Mouse (Mus musculus) midbrain, postnatal 0 days (tissue): ENCODE data around the gene Bbs12. TPM values are rescaled to one million over a fixed set of nuclear protein-coding genes. Genes with fewer than 3 reads are reported as not detected.
A peak's percentile ranks its signal among the peaks of the same experiment; 100 is the strongest.

Source experiments
- ATAC-seq: fragments of 200-750 bp; cut with Nextera tagmentation; 2 replicates; pipeline ENCODE4 v1.8.0; 2017; ENCODE audit warnings: moderate number of reproducible peaks, mild to moderate bottlenecking, moderate TSS enrichment, moderate library complexity; ENCODE audit not compliant: low FRiP score
- DNase-seq: peaks from one replicate; pipeline ENCODE4 v3.0.0-alpha.2; 2015; ENCODE audit warnings: low spot score
- H3K27ac ChIP-seq: fragments of 300-500 bp; sonication (generic); 2 replicates; pipeline ENCODE4 v1.5.1; 2014; ENCODE audit warnings: low read depth, mild to moderate bottlenecking, low read length, mixed read lengths
- H3K27me3 ChIP-seq: fragments of 300-500 bp; sonication (generic); 2 replicates; pipeline ENCODE4 v1.6.1; 2014; ENCODE audit warnings: low read length, control low read depth, mixed read lengths; ENCODE audit not compliant: insufficient read depth
- H3K36me3 ChIP-seq: fragments of 300-500 bp; sonication (generic); 2 replicates; pipeline ENCODE4 v1.6.1; 2014; ENCODE audit warnings: low read length, control low read depth, mixed read lengths; ENCODE audit not compliant: insufficient read depth
- H3K4me1 ChIP-seq: fragments of 300-500 bp; sonication (generic); 2 replicates; pipeline ENCODE4 v1.6.1; 2014; ENCODE audit warnings: mild to moderate bottlenecking, control low read depth, antibody characterized with exemption, low read length, mixed read lengths; ENCODE audit not compliant: insufficient read depth
- H3K4me2 ChIP-seq: fragments of 300-500 bp; sonication (generic); 2 replicates; pipeline ENCODE4 v1.6.1; 2014; ENCODE audit warnings: low read depth, mild to moderate bottlenecking, low read length, mixed read lengths; ENCODE audit not compliant: poor library complexity, severe bottlenecking
- H3K4me3 ChIP-seq: fragments of 300-500 bp; sonication (generic); 2 replicates; pipeline ENCODE4 v1.5.1; 2014; ENCODE audit warnings: low read depth, mild to moderate bottlenecking, low read length, moderate library complexity
- H3K9ac ChIP-seq: fragments of 300-500 bp; sonication (generic); replicated peaks from 2 replicates; pipeline ENCODE4 v1.6.1; 2014; ENCODE audit warnings: mild to moderate bottlenecking, low read length, moderate library complexity, mixed read lengths; ENCODE audit not compliant: poor library complexity, severe bottlenecking
- H3K9me3 ChIP-seq: fragments of 300-500 bp; sonication (generic); 2 replicates; pipeline ENCODE4 v1.6.1; 2016; ENCODE audit warnings: low read length, control low read depth
- CTCF ChIP-seq: IDR thresholded peaks from 2 replicates; pipeline ENCODE4 v1.5.1; 2016; ENCODE audit warnings: antibody characterized with exemption, mild to moderate bottlenecking
- WGBS: fragments of 180-500 bp; shearing (Covaris S2); extraction: QIAGEN DNeasy Blood & Tissue Kit; methylation state at CpG from one replicate; pipeline ENCODE4 v1.1.7; 2014; 5-methylcytosine and 5-hydroxymethylcytosine counted together
- polyA plus RNA-seq: library from polyadenylated mRNA; unstranded; fragments of >200 nt; fragmentation: Nextera tagmentation; extraction: Ambion mirVana; gene quantifications from 2 replicates; pipeline ENCODE4 v1.2.1, GENCODE M21; 2015
- total RNA-seq: library from RNA; depleted of rRNA; stranded (reverse); fragments of >200 nt; gene quantifications from 2 replicates; pipeline ENCODE4 v1.2.3, GENCODE M21; 2014; rRNA removed

Gene Bbs12
- total RNA-seq (2.7 and 6.5 TPM in 2 replicates), polyA plus RNA-seq (3.2 TPM in 2 replicates)

DNA sequence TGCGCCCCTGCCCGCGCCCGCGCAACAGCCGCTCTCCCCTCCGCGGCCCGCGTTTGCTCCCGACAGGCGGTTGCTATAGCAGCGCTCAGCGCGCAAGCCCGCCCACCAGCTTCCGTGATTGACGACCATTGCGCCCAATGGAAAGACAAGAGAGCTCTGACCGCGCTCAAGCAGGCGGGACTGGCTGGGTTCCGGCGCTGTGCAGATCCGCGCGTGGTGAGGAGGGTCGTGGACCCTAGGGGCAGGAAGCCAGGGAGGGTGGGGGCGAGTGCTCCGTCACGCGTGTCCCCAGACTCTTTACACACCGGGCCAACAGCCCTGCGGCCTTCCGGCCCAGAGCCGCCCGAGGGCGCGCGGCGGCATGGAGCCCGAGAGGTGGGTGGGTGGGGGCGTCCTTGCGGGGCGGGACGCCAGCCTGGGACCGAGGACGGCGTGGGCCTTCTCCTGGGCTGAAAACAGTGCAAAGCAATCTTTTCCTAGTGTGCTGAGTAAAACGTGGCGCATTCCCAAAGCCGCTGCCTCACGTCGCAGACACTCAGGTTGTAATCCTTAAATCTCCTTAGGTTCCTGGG, at the start of gene Bbs12, which contains the start of gene Cetn4:
Bbs12 (plus strand) TSS at position 185 of the 572 bp plus-strand sequence.
Cetn4 (minus strand) TSS at position 339 of the 572 bp plus-strand sequence.
- Histone ChIP-seq H3K27ac (peak within 1 kb of the TSS; percentile 65), H3K9me3 (no peaks in the 10 kb centered on the region), H3K4me1 (0 out of 2 replicates have a peak, but pooled peaks cover 4% of the 10 kb centered on the region), H3K27me3 (no peaks in the 10 kb centered on the region), H3K4me3 (peak within 1 kb of the TSS; percentile 53), H3K9ac (peak within 1 kb of the TSS; percentile 70), H3K36me3 (no peaks in the 10 kb centered on the region), H3K4me2 (peak within 1 kb of the TSS; percentile 78)
- under 1% methylated on average over 53 of the region's 54 CpGs for WGBS
- ATAC-seq (peak; percentile 100), DNase-seq (peak; percentile 97)
- no peak for TF ChIP-seq CTCF

DNA sequence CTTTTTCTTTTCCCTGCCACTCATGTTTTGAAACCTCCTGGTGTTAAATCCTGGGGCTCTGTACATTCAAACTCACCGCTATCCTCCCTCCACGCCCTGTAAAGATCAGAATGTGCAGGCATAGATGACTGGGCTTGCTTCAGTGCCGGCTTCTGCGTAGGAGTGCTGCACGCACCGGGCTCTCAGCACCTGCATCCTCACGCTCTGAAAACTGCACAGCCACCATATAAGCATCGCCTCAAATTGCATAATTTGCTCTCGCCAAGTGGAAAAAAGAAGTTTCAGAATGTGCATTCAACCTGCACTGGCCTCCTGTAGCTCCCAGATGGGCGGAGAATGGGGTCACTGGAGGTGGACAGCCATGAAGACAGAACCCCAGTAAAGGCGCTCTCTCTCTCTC, 44.0 kb upstream of the Bbs12 start:
- Histone ChIP-seq H3K36me3 (no peaks in the 10 kb centered on the region), H3K4me3 (no peak overlapping the region), H3K9ac (no peak overlapping the region), H3K27me3 (no peaks in the 10 kb centered on the region), H3K4me2 (no peak overlapping the region), H3K4me1 (no peaks in the 10 kb centered on the region), H3K27ac (no peak overlapping the region), H3K9me3 (no peaks in the 10 kb centered on the region)
- ATAC-seq (no peak), DNase-seq (no peak)
- 81% methylated on average over 11 of the region's 11 CpGs for WGBS
- TF ChIP-seq CTCF = no peak

DNA sequence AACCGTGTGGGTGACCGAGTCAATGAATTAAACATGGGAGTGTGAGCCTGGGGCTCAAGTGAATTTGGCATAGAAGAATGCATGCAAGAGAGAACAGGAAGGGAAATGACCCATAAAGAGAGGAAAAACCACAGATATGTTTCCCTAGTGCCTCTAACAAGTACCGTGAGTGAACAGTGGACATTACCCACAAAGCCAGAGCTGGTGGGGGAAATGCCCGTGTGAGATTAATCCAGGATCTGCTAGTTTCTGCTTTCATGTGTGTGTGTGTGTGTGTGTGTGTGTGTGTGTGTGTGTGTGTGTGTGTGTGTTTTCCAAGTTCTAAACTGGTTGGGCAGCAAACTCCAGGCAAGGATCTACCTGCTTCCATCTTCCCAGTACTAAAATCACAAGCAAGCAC, 42.4 kb upstream of the Bbs12 start:
- DNase-seq = no peak
- ATAC-seq = no peak
- Histone ChIP-seq H3K27ac (no peak overlapping the region), H3K4me1 (no peaks in the 10 kb centered on the region), H3K27me3 (no peaks in the 10 kb centered on the region), H3K9me3 (no peaks in the 10 kb centered on the region), H3K9ac (no peak overlapping the region), H3K4me2 (no peak overlapping the region), H3K36me3 (no peaks in the 10 kb centered on the region), H3K4me3 (no peak overlapping the region)
- no peak for TF ChIP-seq CTCF
- 85% methylated on average over 4 of the region's 4 CpGs for WGBS

DNA sequence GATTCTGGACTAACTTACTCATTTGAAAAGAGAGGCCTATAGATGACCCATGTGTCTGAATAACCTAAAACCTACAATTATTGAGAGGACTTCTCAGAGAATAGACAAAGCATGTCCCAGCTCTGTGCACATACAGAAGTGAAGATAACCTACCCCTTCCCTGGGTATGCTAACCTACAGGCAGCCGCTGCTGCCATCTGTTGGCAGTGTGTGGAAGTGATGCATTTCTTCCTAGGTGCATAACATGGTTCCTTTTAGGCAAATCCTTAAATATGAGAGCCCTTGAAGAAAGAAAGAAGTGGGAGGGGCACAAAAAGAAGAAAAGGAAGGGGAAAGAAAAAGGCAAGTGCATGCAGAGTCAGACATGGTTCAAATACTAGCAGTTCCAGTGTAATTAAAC, 41.1 kb upstream of the Bbs12 start:
- Histone ChIP-seq H3K36me3 (no peaks in the 10 kb centered on the region), H3K27ac (no peak overlapping the region), H3K9ac (no peak overlapping the region), H3K9me3 (no peaks in the 10 kb centered on the region), H3K4me1 (no peaks in the 10 kb centered on the region), H3K27me3 (no peaks in the 10 kb centered on the region), H3K4me2 (no peak overlapping the region), H3K4me3 (no peak overlapping the region)
- peak; percentile 71 for TF ChIP-seq CTCF
- ATAC-seq (no peak), DNase-seq (peak; percentile 32)
- WGBS = 9% methylated on average over 1 of the region's 1 CpGs

DNA sequence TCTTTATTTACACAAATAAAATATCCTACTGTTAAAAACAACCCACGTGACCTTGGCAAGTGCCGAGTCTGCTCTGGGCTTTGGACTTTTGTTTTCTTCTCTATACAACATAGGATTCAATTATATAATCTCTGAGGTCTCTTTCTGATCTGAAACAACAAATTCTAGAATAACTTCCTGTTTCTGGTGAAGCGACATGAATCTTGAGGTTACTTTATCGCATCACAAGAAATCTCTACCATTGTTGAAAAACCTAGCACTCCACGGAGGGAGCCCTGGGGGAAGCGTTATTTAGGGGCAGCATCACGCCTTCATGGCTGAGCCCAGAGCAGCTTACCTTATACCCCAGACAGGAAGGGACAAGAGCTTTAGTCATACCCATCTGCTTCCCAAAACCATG, 39.3 kb upstream of the Bbs12 start:
- no peaks in the 10 kb centered on the region for H3K36me3 ChIP-seq
- H3K27me3 ChIP-seq = no peaks in the 10 kb centered on the region
- H3K9ac ChIP-seq = no peak overlapping the region
- no peak for TF ChIP-seq CTCF
- no peak overlapping the region for H3K4me3 ChIP-seq
- ATAC-seq = no peak
- no peak overlapping the region for H3K27ac ChIP-seq
- no peaks in the 10 kb centered on the region for H3K4me1 ChIP-seq
- H3K9me3 ChIP-seq = no peaks in the 10 kb centered on the region
- no peak overlapping the region for H3K4me2 ChIP-seq
- 88% methylated on average over 7 of the region's 7 CpGs for WGBS
- DNase-seq = no peak

DNA sequence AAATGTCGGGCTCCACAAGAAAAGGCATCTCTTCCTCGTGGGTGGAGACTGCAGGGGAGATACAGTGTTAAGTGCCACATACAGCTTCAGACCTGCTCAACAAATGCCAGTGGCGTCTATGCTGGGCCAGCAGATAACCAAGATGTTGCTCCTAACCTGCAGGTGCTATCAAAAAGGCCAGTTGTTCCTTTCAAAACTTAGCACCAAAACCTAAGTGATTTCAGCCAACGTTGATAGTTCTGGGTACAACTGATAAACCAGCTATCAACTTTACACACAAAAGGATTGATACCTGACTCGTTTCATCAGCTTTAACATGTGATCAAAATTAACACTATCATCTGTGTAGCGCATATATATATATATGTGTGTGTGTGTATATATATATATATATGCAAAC, 37.7 kb upstream of the Bbs12 start:
- Histone ChIP-seq H3K4me3 (no peak overlapping the region), H3K4me1 (no peaks in the 10 kb centered on the region), H3K4me2 (no peak overlapping the region), H3K27ac (no peak overlapping the region), H3K27me3 (no peaks in the 10 kb centered on the region), H3K36me3 (no peaks in the 10 kb centered on the region), H3K9me3 (no peaks in the 10 kb centered on the region), H3K9ac (no peak overlapping the region)
- DNase-seq = no peak
- 81% methylated on average over 6 of the region's 6 CpGs for WGBS
- TF ChIP-seq CTCF = no peak
- ATAC-seq = no peak
